In the genomic region with DNA sequence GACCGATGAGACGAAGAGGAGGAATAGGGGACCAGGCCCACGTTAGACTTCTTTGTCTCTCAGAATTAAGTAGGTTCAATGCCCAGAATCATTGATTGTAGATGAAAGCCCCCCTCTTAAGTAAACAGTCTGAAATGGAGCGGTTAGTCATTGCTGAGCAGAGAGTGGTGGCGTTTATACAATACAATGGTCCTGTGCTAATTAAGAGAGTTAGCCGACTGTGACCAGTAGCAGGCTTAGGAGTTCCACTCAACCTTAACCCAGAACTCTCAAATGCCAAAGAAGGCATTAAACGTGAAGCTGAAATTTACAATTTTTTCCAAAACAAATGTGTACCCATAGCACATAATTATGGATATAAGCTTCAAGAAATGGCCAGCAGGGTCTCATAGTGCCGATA, we compare ENCODE assay signal across 25 mouse cellular contexts. TPM values are rescaled to one million over a fixed set of nuclear protein-coding genes. Genes with fewer than 3 reads are reported as not detected.
DNase-seq lines count a peak whose midpoint lies in the region; ATAC-seq and TF ChIP-seq lines count a peak whose summit lies in the region.
"Had no signal": no experiment of that assay in that cellular context is flagged by ENCODE, and none has a peak within 500 bp of the region (broad histone marks: within the 10 kb centered on the region; RNA-seq: fewer than 3 reads in every experiment).

No protein-coding gene starts in this region.

- H3K4me2 ChIP-seq in kidney, embryonic 16.5 days (replicated peaks; ENCODE audit: low read depth, low read length), result 0 out of 2 replicates have a peak overlapping the region, but pooled peaks have one; percentile 14
- H3K4me2 ChIP-seq: embryonic facial prominence, embryonic 12.5 days; embryonic facial prominence, embryonic 15.5 days; heart, embryonic 11.5 days; hindbrain, embryonic 12.5 days; hindbrain, embryonic 15.5 days had no signal

- DNase-seq in kidney, adult 9 months, result peak; percentile 47
- DNase-seq in kidney, postnatal 25 days, result no peak
- DNase-seq in kidney, adult 11 months, result no peak
- DNase-seq in Patski (ENCODE audit: low read depth, low spot score), result peak; percentile 73
- DNase-seq in thymus, postnatal 4 days, result no peak
- DNase-seq: adrenal gland, adult 8-10 months; adrenal gland, postnatal 25 days; B cell, adult 2 months; cerebellum, adult 18-20 months; cerebellum, adult 9-10 months; cerebellum, postnatal 14 days; forebrain, postnatal 0 days; gastrocnemius, adult 2 months; gastrocnemius, postnatal 14 days; heart, adult 11 months had no signal

- H3K9me3 ChIP-seq in kidney, embryonic 16.5 days (ENCODE audit: low read length), result 0 out of 2 replicates have a peak, but pooled peaks cover 2% of the 10 kb centered on the region
- H3K9me3 ChIP-seq: embryonic facial prominence, embryonic 12.5 days; embryonic facial prominence, embryonic 15.5 days; G1E; hindbrain, embryonic 12.5 days; hindbrain, embryonic 15.5 days had no signal

- WGBS in kidney, embryonic 16.5 days, result 39% methylated on average over 8 of the region's 8 CpGs

- no peaks in the 10 kb centered on the region for H3K36me3 ChIP-seq in kidney, embryonic 16.5 days (ENCODE audit: insufficient read depth, low read length)
- H3K36me3 ChIP-seq: embryonic facial prominence, embryonic 12.5 days; embryonic facial prominence, embryonic 15.5 days; G1E; hindbrain, embryonic 12.5 days; hindbrain, embryonic 15.5 days had no signal

- POLR2A ChIA-PET in Patski (lab: Charles Lee), result interaction anchor here (0.5 to 6.4 kb wide), 6 partner anchors 18 to 118 kb away, joined by 3 to 58 read pairs (median 4); no protein-coding TSS in a partner anchor

- H3K27ac ChIP-seq in kidney, embryonic 16.5 days (ENCODE audit: low read length), result peak overlapping the region; percentile 72
- H3K27ac ChIP-seq: embryonic facial prominence, embryonic 12.5 days; embryonic facial prominence, embryonic 15.5 days; gastrocnemius, adult 2 months; hindbrain, embryonic 12.5 days; hindbrain, embryonic 15.5 days had no signal

- no peak overlapping the region for H3K9ac ChIP-seq in kidney, embryonic 16.5 days (replicated peaks; ENCODE audit: low read length)
- H3K9ac ChIP-seq: embryonic facial prominence, embryonic 12.5 days; embryonic facial prominence, embryonic 15.5 days; forebrain, postnatal 0 days; hindbrain, embryonic 12.5 days; hindbrain, embryonic 15.5 days had no signal

- CTCF ChIA-PET in Patski (lab: Charles Lee), result interaction anchor here (1.1 to 17.1 kb wide), 4 partner anchors 53 to 324 kb away, joined by 4 to 164 read pairs (median 4); no protein-coding TSS in a partner anchor

- H3K4me1 ChIP-seq in kidney, embryonic 16.5 days (ENCODE audit: insufficient read depth, low read length), result peaks cover 24% of the 10 kb centered on the region

- TF ChIP-seq CTCF in Patski (IDR thresholded peaks at IDR 0.05), result no peak

- ATAC-seq in kidney, embryonic 16.5 days (ENCODE audit: low FRiP score, low TSS enrichment), result peak; percentile 66
- peak; percentile 55 for ATAC-seq in Patski
- ATAC-seq: activated CD4-positive, CD25-positive, alpha-beta regulatory T cell, adult 4 months; forebrain, embryonic 14.5 days; forebrain, postnatal 0 days had no signal

- in situ Hi-C loops in Patski (cut with MboI; ENCODE audit: low pct_unique_long_range_greater_than_20kb), result no loop called here

- no peak overlapping the region for H3K4me3 ChIP-seq in kidney, embryonic 16.5 days (ENCODE audit: low read length)
- H3K4me3 ChIP-seq: embryonic facial prominence, embryonic 12.5 days; embryonic facial prominence, embryonic 15.5 days; gastrocnemius, adult 2 months; hindbrain, embryonic 12.5 days; hindbrain, embryonic 15.5 days had no signal

- H3K27me3 ChIP-seq in kidney, embryonic 16.5 days (ENCODE audit: insufficient read depth, low read length), result no peaks in the 10 kb centered on the region; the same call in 1 of the 2 replicates
- no peaks in the 10 kb centered on the region for H3K27me3 ChIP-seq in Patski
- H3K27me3 ChIP-seq: CH12.LX; embryonic facial prominence, embryonic 12.5 days; embryonic facial prominence, embryonic 15.5 days; hindbrain, embryonic 12.5 days; hindbrain, embryonic 15.5 days had no signal

RNA-seq across cellular contexts. Expression of a gene that starts 2.6 kb away (rescaled TPM):
- polyA plus RNA-seq in kidney, embryonic 16.5 days (2015; fragmentation: Nextera tagmentation; extraction: Ambion mirVana), result 10.8 and 10.9 TPM in 2 replicates
- 118 TPM for polyA plus RNA-seq in Patski (2021)
- polyA plus RNA-seq: G1E had no signal

Comparison
In these comparisons a context has a peak if more than half of its experiments do, and no peak if none do; other contexts are left out.
1. DNase-seq: peak in kidney, adult 9 months (single experiment) and Patski (single experiment); none in kidney, postnatal 25 days (0 of 2), kidney, adult 11 months (single experiment) and thymus, postnatal 4 days (single experiment).
2. RNA of a gene that starts 2.6 kb away (polyA plus RNA-seq): 118 TPM in Patski (single experiment); 10.8 to 10.9 TPM in kidney, embryonic 16.5 days; every median in the first group is over 10 times any median in the second.